Mouse (Mus musculus) myocyte (in vitro differentiated cells): ENCODE results near the gene 6030452D12Rik.

ENCODE experiments used
- MAX ChIP-seq: IDR thresholded peaks from one replicate; pipeline ENCODE4 v1.6.1; 2011; ENCODE audit warnings: low read depth, mild to moderate bottlenecking, control low read depth
- MYOG ChIP-seq, 3 experiments: IDR thresholded peaks; one replicate each; pipeline ENCODE4 v1.6.1; 2011; ENCODE audit warnings: control low read depth in 2 of 3, low read depth in 2 of 3, mild to moderate bottlenecking in 2 of 3; ENCODE audit not compliant: insufficient read length in 2 of 3, control insufficient read depth in 1 of 3, insufficient read depth in 1 of 3
- POLR2A ChIP-seq: IDR thresholded peaks from one replicate; pipeline ENCODE4 v1.6.1; 2011; ENCODE audit warnings: low read depth, mild to moderate bottlenecking, control low read depth, moderate library complexity; ENCODE audit not compliant: insufficient read length
- POLR2AphosphoS2 ChIP-seq: IDR thresholded peaks from one replicate; pipeline ENCODE4 v1.6.1; 2011; ENCODE audit warnings: low read depth, control low read depth; ENCODE audit not compliant: insufficient read length
- TCF12 ChIP-seq: IDR thresholded peaks from one replicate; pipeline ENCODE4 v1.6.1; 2011; ENCODE audit warnings: mild to moderate bottlenecking, control low read depth; ENCODE audit not compliant: poor library complexity, insufficient read depth, severe bottlenecking

GRCm38 (mm10) chr8:106505328-106505965 is 5.1 kb downstream of the 6030452D12Rik start:
- no peak for TF ChIP-seq POLR2A
- TF ChIP-seq POLR2AphosphoS2, result no peak
- no peak for TF ChIP-seq MYOG (IDR thresholded peaks at IDR 0.05; ENCODE audit: control insufficient read depth in 1 of 3, insufficient read depth in 1 of 3, insufficient read length in 2 of 3, low read depth in 2 of 3)
- no peak for TF ChIP-seq TCF12
- no peak for TF ChIP-seq MAX
